Mouse (Mus musculus): ENCODE measurements at regions not wholly inside any gene's neighbourhood (a gene's known extent, or its start where the extent isn't known, plus 50 kb on each side); places are given as distances from the start of the nearest gene placed in this dataset.

DNA sequence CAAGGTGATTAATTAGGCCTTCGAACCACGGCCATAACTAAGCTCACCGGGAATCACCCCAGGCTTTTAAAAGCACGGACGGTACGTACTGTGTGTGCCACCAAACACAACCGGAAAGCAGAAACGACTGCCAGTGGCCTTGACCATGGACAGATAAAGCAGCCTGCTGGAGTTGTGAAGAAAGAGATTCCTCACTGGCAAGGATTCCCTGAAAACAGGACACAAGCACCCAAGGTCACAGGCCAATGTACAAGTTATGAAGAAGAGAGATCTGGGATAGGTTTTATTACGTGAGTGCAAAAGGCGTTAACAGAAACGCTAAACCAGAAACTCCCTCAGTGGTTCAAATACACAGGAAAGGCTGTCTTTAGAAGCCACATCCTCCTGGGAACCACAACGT lies 191.3 kb upstream of the Mkln1 start:
- Histone ChIP-seq H3K9ac (ENCODE audit: low read length) (no peak overlapping the region), H3K36me3 (ENCODE audit: control insufficient read depth, insufficient read depth, low read length) (no peaks in the 10 kb centered on the region), H3K4me2 (ENCODE audit: low read length) (no peak overlapping the region), H3K9me3 (ENCODE audit: control insufficient read depth, low read length) (no peaks in the 10 kb centered on the region), H3K27me3 (ENCODE audit: control insufficient read depth, insufficient read depth, low read length) (no peaks in the 10 kb centered on the region), H3K27ac (replicated peaks in 1 of 2; ENCODE audit: control insufficient read depth in 1 of 2, insufficient read depth in 1 of 2, low read depth in 2 of 2, low read length in 2 of 2) (no peak overlapping the region), H3K4me3 (ENCODE audit: control insufficient read depth in 1 of 2, insufficient read depth in 1 of 2, low read depth in 1 of 2, low read length in 2 of 2) (no peak overlapping the region), H3K4me1 (ENCODE audit: control insufficient read depth in 2 of 2, insufficient read depth in 2 of 2, low read length in 2 of 2) (no peaks in the 10 kb centered on the region)
- ATAC-seq (ENCODE audit: insufficient number of reproducible peaks, insufficient read depth, low FRiP score, low read depth): no peak
- 75% methylated on average over 12 of the region's 12 CpGs for WGBS

DNA sequence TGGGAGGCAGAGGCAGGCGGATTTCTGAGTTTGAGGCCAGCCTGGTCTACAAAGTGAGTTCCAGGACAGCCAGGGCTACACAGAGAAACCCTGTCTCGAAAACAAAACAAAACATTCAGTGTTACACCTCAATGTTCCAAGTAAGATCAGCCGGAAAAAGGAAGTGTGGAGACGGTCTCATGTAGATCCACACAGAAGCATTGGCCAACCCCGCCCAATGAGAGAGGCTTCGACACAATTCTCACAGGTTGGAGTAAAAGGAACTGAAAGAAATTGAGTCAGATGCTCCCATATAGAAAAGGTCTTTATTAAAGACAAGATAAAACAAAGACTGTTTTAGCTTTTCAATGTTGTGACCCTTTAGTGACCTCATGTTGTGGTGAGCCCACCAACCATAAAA lies 190.3 kb upstream of the Mkln1 start:
- Histone ChIP-seq H3K36me3 (ENCODE audit: control insufficient read depth, insufficient read depth, low read length) (no peaks in the 10 kb centered on the region), H3K4me2 (ENCODE audit: low read length) (no peak overlapping the region), H3K9me3 (ENCODE audit: control insufficient read depth, low read length) (no peaks in the 10 kb centered on the region), H3K27me3 (ENCODE audit: control insufficient read depth, insufficient read depth, low read length) (no peaks in the 10 kb centered on the region), H3K4me1 (ENCODE audit: control insufficient read depth in 2 of 2, insufficient read depth in 2 of 2, low read length in 2 of 2) (no peaks in the 10 kb centered on the region), H3K9ac (ENCODE audit: low read length) (no peak overlapping the region), H3K27ac (replicated peaks in 1 of 2; ENCODE audit: control insufficient read depth in 1 of 2, insufficient read depth in 1 of 2, low read depth in 2 of 2, low read length in 2 of 2) (no peak overlapping the region), H3K4me3 (ENCODE audit: control insufficient read depth in 1 of 2, insufficient read depth in 1 of 2, low read depth in 1 of 2, low read length in 2 of 2) (no peak overlapping the region)
- 81% methylated on average over 6 of the region's 6 CpGs for WGBS
- no peak for ATAC-seq (ENCODE audit: insufficient number of reproducible peaks, insufficient read depth, low FRiP score, low read depth)

DNA sequence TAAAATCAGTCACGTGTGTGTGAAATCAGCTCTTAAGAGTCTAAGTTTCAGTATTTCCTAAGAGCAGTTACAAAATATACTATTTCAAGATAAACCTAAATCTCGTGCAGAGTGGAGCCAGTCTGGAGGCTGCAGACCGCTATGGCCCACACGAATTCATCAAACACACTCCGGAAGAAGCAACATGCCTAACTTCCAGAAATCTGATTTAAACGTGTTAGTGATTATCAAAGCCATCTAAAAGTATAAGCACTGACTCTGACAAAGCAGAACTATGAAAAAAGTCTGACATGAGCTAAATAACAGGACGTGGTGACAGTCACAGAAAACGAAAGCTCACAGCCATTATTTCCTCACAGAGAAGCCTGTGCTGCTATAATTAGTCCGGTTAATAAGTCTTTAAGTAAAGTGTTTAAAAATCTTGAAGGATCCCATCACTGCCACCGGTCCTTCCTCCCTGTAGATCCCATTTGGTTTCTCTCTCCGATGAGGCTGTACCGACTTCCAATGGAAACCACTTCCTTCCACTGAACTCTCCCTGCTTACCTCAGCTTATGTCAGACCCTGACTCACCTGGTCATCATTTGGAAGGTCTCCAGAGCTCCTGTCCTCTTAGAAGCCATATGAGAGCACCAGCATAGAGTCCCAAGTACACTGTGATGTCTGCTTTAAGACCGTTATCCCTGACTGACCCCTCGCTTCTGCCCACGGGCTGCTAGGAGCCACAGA lies 189.0 kb upstream of the Mkln1 start:
- no peak overlapping the region for H3K27ac ChIP-seq (replicated peaks in 1 of 2; ENCODE audit: control insufficient read depth in 1 of 2, insufficient read depth in 1 of 2, low read depth in 2 of 2, low read length in 2 of 2)
- H3K4me1 ChIP-seq (ENCODE audit: control insufficient read depth in 2 of 2, insufficient read depth in 2 of 2, low read length in 2 of 2): no peaks in the 10 kb centered on the region
- no peak overlapping the region for H3K4me2 ChIP-seq (ENCODE audit: low read length)
- no peak overlapping the region for H3K9ac ChIP-seq (ENCODE audit: low read length)
- no peak overlapping the region for H3K4me3 ChIP-seq (ENCODE audit: control insufficient read depth in 1 of 2, insufficient read depth in 1 of 2, low read depth in 1 of 2, low read length in 2 of 2)
- no peaks in the 10 kb centered on the region for H3K36me3 ChIP-seq (ENCODE audit: control insufficient read depth, insufficient read depth, low read length)
- no peaks in the 10 kb centered on the region for H3K27me3 ChIP-seq (ENCODE audit: control insufficient read depth, insufficient read depth, low read length)
- WGBS: 79% methylated on average over 15 of the region's 15 CpGs
- ATAC-seq (ENCODE audit: insufficient number of reproducible peaks, insufficient read depth, low FRiP score, low read depth): no peak
- H3K9me3 ChIP-seq (ENCODE audit: control insufficient read depth, low read length): no peaks in the 10 kb centered on the region

GRCm38 (mm10) chr6:31210209-31210714 lies 188.3 kb upstream of the Mkln1 start:
- H3K27me3 ChIP-seq (ENCODE audit: control insufficient read depth, insufficient read depth, low read length): 0 out of 2 replicates have a peak, but pooled peaks cover 3% of the 10 kb centered on the region
- no peaks in the 10 kb centered on the region for H3K4me1 ChIP-seq (ENCODE audit: control insufficient read depth in 2 of 2, insufficient read depth in 2 of 2, low read length in 2 of 2)
- H3K4me2 ChIP-seq (ENCODE audit: low read length): no peak overlapping the region
- H3K9ac ChIP-seq (ENCODE audit: low read length): no peak overlapping the region
- H3K9me3 ChIP-seq (ENCODE audit: control insufficient read depth, low read length): no peaks in the 10 kb centered on the region
- no peak overlapping the region for H3K27ac ChIP-seq (replicated peaks in 1 of 2; ENCODE audit: control insufficient read depth in 1 of 2, insufficient read depth in 1 of 2, low read depth in 2 of 2, low read length in 2 of 2)
- 76% methylated on average over 7 of the region's 7 CpGs for WGBS
- no peak overlapping the region for H3K4me3 ChIP-seq (ENCODE audit: control insufficient read depth in 1 of 2, insufficient read depth in 1 of 2, low read depth in 1 of 2, low read length in 2 of 2)
- ATAC-seq (ENCODE audit: insufficient number of reproducible peaks, insufficient read depth, low FRiP score, low read depth): no peak
- no peaks in the 10 kb centered on the region for H3K36me3 ChIP-seq (ENCODE audit: control insufficient read depth, insufficient read depth, low read length)

DNA sequence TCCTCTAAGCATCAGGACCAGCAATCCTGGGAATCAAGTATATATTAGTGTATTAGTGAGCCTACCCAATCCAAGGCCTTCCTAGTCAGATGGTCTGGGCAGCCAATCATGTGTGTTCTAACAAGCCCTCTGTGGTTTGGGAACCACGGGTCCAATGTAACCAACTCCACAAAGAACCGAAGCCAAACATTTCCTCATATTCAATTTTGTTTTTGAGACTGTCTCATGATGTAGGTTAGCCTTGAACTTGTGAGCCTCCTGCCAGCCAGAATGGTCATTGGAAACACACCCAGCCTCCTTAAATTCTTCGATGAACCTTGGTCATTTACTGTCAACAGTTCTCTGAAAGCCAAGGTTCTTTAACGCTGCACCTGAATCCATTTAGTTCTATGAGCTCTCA lies 187.4 kb upstream of the Mkln1 start:
- Histone ChIP-seq H3K4me3 (ENCODE audit: control insufficient read depth in 1 of 2, insufficient read depth in 1 of 2, low read depth in 1 of 2, low read length in 2 of 2) (no peak overlapping the region), H3K36me3 (ENCODE audit: control insufficient read depth, insufficient read depth, low read length) (no peaks in the 10 kb centered on the region), H3K4me2 (ENCODE audit: low read length) (no peak overlapping the region), H3K27me3 (ENCODE audit: control insufficient read depth, insufficient read depth, low read length) (0 out of 2 replicates have a peak, but pooled peaks cover 3% of the 10 kb centered on the region), H3K27ac (replicated peaks in 1 of 2; ENCODE audit: control insufficient read depth in 1 of 2, insufficient read depth in 1 of 2, low read depth in 2 of 2, low read length in 2 of 2) (no peak overlapping the region), H3K9ac (ENCODE audit: low read length) (no peak overlapping the region), H3K4me1 (ENCODE audit: control insufficient read depth in 2 of 2, insufficient read depth in 2 of 2, low read length in 2 of 2) (no peaks in the 10 kb centered on the region; a peak in 1 of 4 replicates), H3K9me3 (ENCODE audit: control insufficient read depth, low read length) (no peaks in the 10 kb centered on the region)
- no peak for ATAC-seq (ENCODE audit: insufficient number of reproducible peaks, insufficient read depth, low FRiP score, low read depth)
- WGBS: 83% methylated on average over 4 of the region's 4 CpGs

DNA sequence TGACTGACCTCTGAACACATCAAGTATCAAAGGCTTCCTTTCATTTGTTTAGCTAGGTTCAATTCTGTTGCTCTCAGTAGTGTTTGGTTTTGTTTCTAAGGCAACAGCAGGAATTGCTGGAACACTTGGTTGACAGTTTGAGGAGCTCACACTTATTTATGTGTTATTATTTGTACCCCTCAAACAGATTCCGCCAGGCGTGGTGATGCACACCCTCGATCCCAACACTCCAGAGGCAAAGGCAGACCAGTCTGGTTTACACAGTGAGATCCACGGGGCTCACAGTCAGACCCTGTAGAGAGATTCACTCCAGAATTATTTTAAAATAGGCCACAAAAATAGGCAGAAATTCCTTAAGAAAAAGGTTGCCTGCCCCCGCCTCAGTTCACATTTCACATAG lies 186.9 kb upstream of the Mkln1 start:
- no peaks in the 10 kb centered on the region; a peak in 1 of 4 replicates for H3K4me1 ChIP-seq (ENCODE audit: control insufficient read depth in 2 of 2, insufficient read depth in 2 of 2, low read length in 2 of 2)
- H3K9ac ChIP-seq (ENCODE audit: low read length): no peak overlapping the region
- no peak overlapping the region for H3K4me3 ChIP-seq (ENCODE audit: control insufficient read depth in 1 of 2, insufficient read depth in 1 of 2, low read depth in 1 of 2, low read length in 2 of 2)
- H3K36me3 ChIP-seq (ENCODE audit: control insufficient read depth, insufficient read depth, low read length): no peaks in the 10 kb centered on the region
- no peak overlapping the region for H3K27ac ChIP-seq (replicated peaks in 1 of 2; ENCODE audit: control insufficient read depth in 1 of 2, insufficient read depth in 1 of 2, low read depth in 2 of 2, low read length in 2 of 2)
- H3K4me2 ChIP-seq (ENCODE audit: low read length): no peak overlapping the region
- no peaks in the 10 kb centered on the region for H3K9me3 ChIP-seq (ENCODE audit: control insufficient read depth, low read length)
- no peak for ATAC-seq (ENCODE audit: insufficient number of reproducible peaks, insufficient read depth, low FRiP score, low read depth)
- H3K27me3 ChIP-seq (ENCODE audit: control insufficient read depth, insufficient read depth, low read length): 0 out of 2 replicates have a peak, but pooled peaks cover 3% of the 10 kb centered on the region
- WGBS: 83% methylated on average over 5 of the region's 5 CpGs

DNA sequence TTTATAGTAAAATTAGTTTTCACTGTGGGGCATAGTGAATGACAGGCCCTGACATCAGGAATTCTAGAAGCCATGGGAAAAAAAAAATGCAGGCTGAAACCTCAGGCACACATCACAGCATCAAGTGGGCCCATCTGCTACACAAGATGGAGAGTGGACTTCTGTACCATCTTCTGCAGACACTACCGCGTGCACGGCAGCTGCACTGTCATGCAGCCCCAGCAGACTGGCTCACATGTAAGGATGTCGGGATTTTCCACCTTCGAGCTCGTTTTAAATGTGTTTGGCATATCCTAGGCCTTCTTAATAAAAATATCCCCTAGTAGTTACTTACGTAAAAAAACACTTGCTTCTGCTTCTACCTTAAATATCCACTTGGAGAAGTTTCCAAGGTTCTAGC lies 186.5 kb upstream of the Mkln1 start:
- H3K9me3 ChIP-seq (ENCODE audit: control insufficient read depth, low read length): no peaks in the 10 kb centered on the region
- no peak overlapping the region for H3K27ac ChIP-seq (replicated peaks in 1 of 2; ENCODE audit: control insufficient read depth in 1 of 2, insufficient read depth in 1 of 2, low read depth in 2 of 2, low read length in 2 of 2)
- H3K4me1 ChIP-seq (ENCODE audit: control insufficient read depth in 2 of 2, insufficient read depth in 2 of 2, low read length in 2 of 2): peaks cover 0 to 3% of the 10 kb centered on the region in 2 experiments; a peak in 2 of 4 replicates
- 88% methylated on average over 7 of the region's 7 CpGs for WGBS
- ATAC-seq (ENCODE audit: insufficient number of reproducible peaks, insufficient read depth, low FRiP score, low read depth): no peak
- no peak overlapping the region for H3K4me2 ChIP-seq (ENCODE audit: low read length)
- H3K9ac ChIP-seq (ENCODE audit: low read length): no peak overlapping the region
- H3K36me3 ChIP-seq (ENCODE audit: control insufficient read depth, insufficient read depth, low read length): no peaks in the 10 kb centered on the region
- no peak overlapping the region for H3K4me3 ChIP-seq (ENCODE audit: control insufficient read depth in 1 of 2, insufficient read depth in 1 of 2, low read depth in 1 of 2, low read length in 2 of 2)
- H3K27me3 ChIP-seq (ENCODE audit: control insufficient read depth, insufficient read depth, low read length): 0 out of 2 replicates have a peak, but pooled peaks cover 3% of the 10 kb centered on the region

DNA sequence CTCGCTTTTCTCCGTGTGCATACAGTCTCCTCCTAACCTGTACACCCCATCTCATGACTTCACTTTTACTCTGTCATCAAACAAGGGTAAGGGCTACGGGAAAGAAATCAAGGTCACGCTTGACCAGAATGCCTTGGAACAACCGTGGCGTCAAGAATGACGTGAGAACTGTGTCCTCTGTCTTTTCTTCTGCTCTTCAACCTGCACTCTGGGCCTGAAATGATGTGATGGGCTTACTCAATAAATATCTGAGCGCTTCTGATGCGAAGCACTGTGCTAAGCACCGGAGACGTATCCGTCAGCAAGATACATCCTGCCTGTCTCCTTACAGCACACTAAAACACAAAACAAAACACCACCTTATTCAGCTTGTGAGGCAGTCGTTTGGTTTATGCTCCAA lies 185.8 kb upstream of the Mkln1 start:
- Histone ChIP-seq H3K27ac (replicated peaks in 1 of 2; ENCODE audit: control insufficient read depth in 1 of 2, insufficient read depth in 1 of 2, low read depth in 2 of 2, low read length in 2 of 2) (no peak overlapping the region), H3K4me3 (ENCODE audit: control insufficient read depth in 1 of 2, insufficient read depth in 1 of 2, low read depth in 1 of 2, low read length in 2 of 2) (no peak overlapping the region), H3K36me3 (ENCODE audit: control insufficient read depth, insufficient read depth, low read length) (no peaks in the 10 kb centered on the region), H3K9me3 (ENCODE audit: control insufficient read depth, low read length) (no peaks in the 10 kb centered on the region), H3K27me3 (ENCODE audit: control insufficient read depth, insufficient read depth, low read length) (peaks cover 4% of the 10 kb centered on the region; the same call in 1 of the 2 replicates), H3K9ac (ENCODE audit: low read length) (no peak overlapping the region), H3K4me2 (ENCODE audit: low read length) (no peak overlapping the region), H3K4me1 (ENCODE audit: control insufficient read depth in 2 of 2, insufficient read depth in 2 of 2, low read length in 2 of 2) (peaks cover under 1 to 5% of the 10 kb centered on the region in 2 experiments; a peak in 3 of 4 replicates)
- 82% methylated on average over 13 of the region's 13 CpGs for WGBS
- no peak for ATAC-seq (ENCODE audit: insufficient number of reproducible peaks, insufficient read depth, low FRiP score, low read depth)
